Mouse (Mus musculus): ENCODE results near the gene Adarb2. TPM values are rescaled to one million over a fixed set of nuclear protein-coding genes. Genes with fewer than 3 reads are reported as not detected.

The Adarb2 gene
- polyA plus RNA-seq, 1 experiment: not detected

DNA sequence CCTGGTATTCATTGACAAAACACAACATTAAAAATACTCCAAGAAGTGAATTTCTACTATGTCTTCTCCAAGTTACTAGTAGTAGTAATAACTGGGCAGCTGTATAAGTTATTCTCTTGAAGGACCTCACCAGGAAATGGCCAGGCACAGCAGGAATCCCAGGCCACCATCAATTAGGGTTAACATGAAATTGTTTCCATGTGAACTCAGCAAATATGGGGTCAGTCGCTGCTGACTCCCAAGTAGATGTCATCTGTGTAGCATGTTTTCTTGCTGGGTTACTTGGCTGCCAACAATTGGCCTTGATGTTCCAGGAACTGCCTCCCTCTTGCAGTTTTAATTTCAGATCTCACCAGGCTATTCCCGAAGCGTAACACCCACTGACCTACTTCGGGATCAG lies 248.9 kb downstream of the Adarb2 start:
- Histone ChIP-seq H3K4me1 (ENCODE audit: control insufficient read depth, insufficient read depth, low read length) (no peaks in the 10 kb centered on the region), H3K27ac (ENCODE audit: control insufficient read depth, insufficient read depth, low read depth, low read length, poor library complexity) (no peak overlapping the region), H3K4me3 (replicated peaks; ENCODE audit: control insufficient read depth, low read depth, low read length) (no peak overlapping the region)
- no peak for TF ChIP-seq CTCF (IDR thresholded peaks at IDR 0.05; ENCODE audit: control insufficient read depth, insufficient read depth, low read length)
- no peak for TF ChIP-seq POLR2A (IDR thresholded peaks at IDR 0.05; ENCODE audit: borderline replicate concordance, control insufficient read depth, low read depth, low read length)
- WGBS: 78% methylated on average over 4 of the region's 4 CpGs

DNA sequence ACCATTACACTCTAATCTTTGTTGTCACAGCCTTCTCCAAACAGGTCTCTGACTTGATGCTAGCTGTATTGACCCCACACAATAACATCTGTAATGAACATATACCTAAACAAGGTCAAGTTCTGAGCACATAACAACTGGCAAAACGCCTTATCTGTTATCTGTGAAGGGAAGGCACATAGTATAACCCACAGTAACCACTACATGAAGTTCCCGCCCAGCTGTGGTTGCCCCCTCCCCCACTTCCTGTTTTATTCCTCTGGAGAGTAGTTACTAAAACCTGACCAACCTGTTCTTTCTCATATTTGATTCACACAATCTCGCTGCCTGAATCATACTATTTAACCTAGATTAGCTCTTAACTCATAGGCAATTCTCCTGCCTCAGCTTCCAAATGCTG lies 254.2 kb downstream of the Adarb2 start:
- Histone ChIP-seq H3K4me3 (replicated peaks; ENCODE audit: control insufficient read depth, low read depth, low read length) (no peak overlapping the region), H3K4me1 (ENCODE audit: control insufficient read depth, insufficient read depth, low read length) (no peaks in the 10 kb centered on the region), H3K27ac (ENCODE audit: control insufficient read depth, insufficient read depth, low read depth, low read length, poor library complexity) (no peak overlapping the region)
- no peak for TF ChIP-seq POLR2A (IDR thresholded peaks at IDR 0.05; ENCODE audit: borderline replicate concordance, control insufficient read depth, low read depth, low read length)
- no peak for TF ChIP-seq CTCF (IDR thresholded peaks at IDR 0.05; ENCODE audit: control insufficient read depth, insufficient read depth, low read length)
- WGBS: 0% methylated on average over 3 of the region's 3 CpGs

DNA sequence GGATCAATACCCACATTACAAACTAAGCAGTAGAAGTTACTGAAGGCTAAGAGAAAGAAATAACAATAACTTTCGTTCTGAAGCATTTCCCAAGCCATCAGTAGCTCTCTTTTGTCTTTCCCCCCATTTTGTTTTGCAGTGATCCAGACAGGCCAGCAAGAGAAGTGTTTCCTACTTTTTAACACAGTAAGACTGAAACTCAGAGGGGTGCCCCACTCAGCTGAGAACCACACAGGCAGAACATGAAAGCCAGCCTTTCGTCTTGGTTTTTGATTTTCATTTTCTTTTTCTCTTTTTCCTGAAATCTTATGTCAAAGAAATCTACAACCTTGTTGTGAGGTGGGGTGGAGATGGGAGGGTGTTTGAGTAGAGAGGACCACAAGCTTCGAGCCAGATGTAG lies 255.2 kb downstream of the Adarb2 start:
- Histone ChIP-seq H3K27ac (ENCODE audit: control insufficient read depth, insufficient read depth, low read depth, low read length, poor library complexity) (no peak overlapping the region), H3K4me1 (ENCODE audit: control insufficient read depth, insufficient read depth, low read length) (no peaks in the 10 kb centered on the region), H3K4me3 (replicated peaks; ENCODE audit: control insufficient read depth, low read depth, low read length) (no peak overlapping the region)
- TF ChIP-seq CTCF (IDR thresholded peaks at IDR 0.05; ENCODE audit: control insufficient read depth, insufficient read depth, low read length) (no peak), POLR2A (IDR thresholded peaks at IDR 0.05; ENCODE audit: borderline replicate concordance, control insufficient read depth, low read depth, low read length) (no peak)
- WGBS: 65% methylated on average over 3 of the region's 3 CpGs

DNA sequence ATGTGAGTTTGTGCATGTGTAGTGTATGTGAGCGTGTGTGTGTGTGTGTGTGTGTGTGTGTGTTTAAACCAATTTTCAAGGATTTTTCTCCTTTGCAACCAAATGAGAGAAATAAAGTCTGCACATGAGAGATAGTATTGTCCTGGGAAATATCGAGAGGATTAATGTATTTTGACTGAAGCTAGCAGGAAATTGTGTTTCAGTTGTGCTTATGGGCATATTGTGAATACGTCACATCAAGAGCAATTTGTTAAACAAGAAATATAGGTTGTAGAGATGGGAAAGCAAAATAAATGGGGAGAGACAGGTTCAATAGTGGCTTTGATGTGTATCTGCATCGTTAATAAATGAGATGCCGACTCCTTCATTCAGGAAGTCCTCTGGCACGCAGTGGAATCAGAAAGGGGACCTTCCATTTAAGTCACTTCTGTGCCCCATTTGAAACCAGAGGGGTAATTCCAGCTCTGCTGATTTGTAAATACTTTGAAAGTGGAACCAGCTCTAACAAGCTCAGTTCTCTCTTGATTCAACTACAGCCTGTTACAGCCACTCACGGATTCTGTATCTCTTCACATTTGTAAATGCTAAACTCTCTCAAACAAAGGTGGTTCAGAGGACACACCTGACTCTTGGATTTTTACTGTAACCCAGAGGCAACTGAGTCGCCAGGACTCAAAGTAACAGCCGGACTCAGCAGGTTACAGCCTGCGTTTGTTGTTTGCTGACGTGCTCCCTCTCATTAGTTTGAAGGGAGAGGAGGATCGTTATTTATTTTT lies 265.1 kb downstream of the Adarb2 start:
- no peak overlapping the region for H3K4me3 ChIP-seq (replicated peaks; ENCODE audit: control insufficient read depth, low read depth, low read length)
- no peaks in the 10 kb centered on the region for H3K4me1 ChIP-seq (ENCODE audit: control insufficient read depth, insufficient read depth, low read length)
- no peak for TF ChIP-seq POLR2A (IDR thresholded peaks at IDR 0.05; ENCODE audit: borderline replicate concordance, control insufficient read depth, low read depth, low read length)
- no peak for TF ChIP-seq CTCF (IDR thresholded peaks at IDR 0.05; ENCODE audit: control insufficient read depth, insufficient read depth, low read length)
- no peak overlapping the region for H3K27ac ChIP-seq (ENCODE audit: control insufficient read depth, insufficient read depth, low read depth, low read length, poor library complexity)
- 74% methylated on average over 12 of the region's 12 CpGs for WGBS

DNA sequence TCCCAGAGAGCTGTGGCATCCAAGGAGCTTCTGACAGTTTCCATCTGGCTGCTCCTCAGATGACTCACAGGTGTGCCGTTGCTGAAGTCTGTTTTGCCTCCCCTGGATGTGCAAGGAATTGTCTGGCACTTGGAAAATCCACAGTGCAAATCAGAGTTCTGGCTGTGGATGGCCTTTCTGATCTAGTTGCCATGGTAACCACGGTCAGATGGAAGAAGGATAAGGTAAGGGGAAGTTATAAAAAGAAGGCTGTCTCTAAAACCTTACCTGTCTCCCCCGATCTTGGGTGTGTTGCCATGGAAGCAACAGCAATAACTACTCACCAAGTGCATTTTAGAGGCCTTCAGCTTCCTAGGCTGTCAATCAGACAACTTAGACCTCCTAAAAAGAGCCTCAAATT lies 273.6 kb downstream of the Adarb2 start:
- H3K4me1 ChIP-seq (ENCODE audit: control insufficient read depth, insufficient read depth, low read length): no peaks in the 10 kb centered on the region
- TF ChIP-seq CTCF (IDR thresholded peaks at IDR 0.05; ENCODE audit: control insufficient read depth, insufficient read depth, low read length): no peak
- TF ChIP-seq POLR2A (IDR thresholded peaks at IDR 0.05; ENCODE audit: borderline replicate concordance, control insufficient read depth, low read depth, low read length): no peak
- no peak overlapping the region for H3K27ac ChIP-seq (ENCODE audit: control insufficient read depth, insufficient read depth, low read depth, low read length, poor library complexity)
- 54% methylated on average over 3 of the region's 3 CpGs for WGBS
- H3K4me3 ChIP-seq (replicated peaks; ENCODE audit: control insufficient read depth, low read depth, low read length): no peak overlapping the region

DNA sequence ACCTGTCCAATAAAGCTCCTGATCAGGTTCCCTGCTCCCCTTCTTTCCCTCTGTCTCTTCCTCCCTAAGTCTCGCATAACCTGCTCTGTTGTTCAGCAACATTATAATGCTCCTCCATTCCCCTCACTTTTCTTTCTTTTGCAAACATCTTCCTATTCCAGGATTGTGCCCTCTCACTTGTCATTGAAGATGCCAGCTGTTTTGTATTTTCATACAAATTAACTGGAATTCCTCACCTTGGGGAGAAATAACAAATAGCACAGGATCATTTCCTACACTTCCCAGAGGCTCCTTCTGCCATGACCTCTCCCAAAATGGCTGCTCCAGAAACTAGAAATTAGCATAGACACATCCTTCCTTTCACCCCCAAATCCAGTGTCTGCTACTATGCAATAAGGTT lies 276.1 kb downstream of the Adarb2 start:
- 79% methylated on average over 1 of the region's 1 CpGs for WGBS
- no peak overlapping the region for H3K4me3 ChIP-seq (replicated peaks; ENCODE audit: control insufficient read depth, low read depth, low read length)
- H3K27ac ChIP-seq (ENCODE audit: control insufficient read depth, insufficient read depth, low read depth, low read length, poor library complexity): no peak overlapping the region
- H3K4me1 ChIP-seq (ENCODE audit: control insufficient read depth, insufficient read depth, low read length): no peaks in the 10 kb centered on the region
- TF ChIP-seq CTCF (IDR thresholded peaks at IDR 0.05; ENCODE audit: control insufficient read depth, insufficient read depth, low read length) (no peak), POLR2A (IDR thresholded peaks at IDR 0.05; ENCODE audit: borderline replicate concordance, control insufficient read depth, low read depth, low read length) (no peak)

DNA sequence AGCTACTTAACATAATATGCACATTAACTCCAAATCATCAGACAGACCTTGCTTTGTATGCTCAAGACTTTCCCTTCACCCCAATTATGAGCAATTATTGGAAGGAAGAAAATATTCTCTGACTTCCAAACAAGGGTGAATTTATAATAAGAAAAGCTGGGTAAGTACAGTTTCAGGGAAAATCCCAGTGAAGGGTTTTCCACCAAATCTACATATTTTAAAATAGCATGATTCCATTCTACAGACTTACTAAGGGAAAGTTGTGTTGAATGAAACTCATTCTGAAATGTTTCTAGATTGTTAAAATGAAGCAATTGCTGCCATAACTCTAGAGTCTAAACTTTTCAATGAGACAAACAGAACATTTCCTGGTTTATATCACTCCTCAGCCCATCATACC lies 277.3 kb downstream of the Adarb2 start:
- no peak for TF ChIP-seq POLR2A (IDR thresholded peaks at IDR 0.05; ENCODE audit: borderline replicate concordance, control insufficient read depth, low read depth, low read length)
- TF ChIP-seq CTCF (IDR thresholded peaks at IDR 0.05; ENCODE audit: control insufficient read depth, insufficient read depth, low read length): no peak

DNA sequence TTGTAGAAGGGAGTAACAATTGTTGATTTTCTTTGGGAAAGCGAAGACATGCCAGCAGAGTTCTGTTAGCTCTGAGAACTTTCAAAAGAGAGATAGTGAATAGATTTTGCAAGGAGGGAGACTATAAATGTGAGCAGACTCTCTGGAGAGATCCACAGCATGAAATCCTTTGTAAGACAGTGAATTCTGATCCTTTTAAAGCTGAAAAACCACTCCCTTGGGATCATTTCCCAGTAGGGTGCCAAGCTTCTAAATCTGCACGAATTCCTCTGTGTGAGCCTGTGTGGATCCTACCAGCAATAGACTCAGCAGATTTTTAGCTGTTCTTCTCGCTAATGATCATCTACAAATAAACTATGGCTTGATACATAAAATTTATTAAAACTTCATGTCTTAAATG lies 278.7 kb downstream of the Adarb2 start:
- WGBS: 63% methylated on average over 3 of the region's 3 CpGs

More for the DNA sequence above, 277.3 kb downstream of the Adarb2 start:
- Histone ChIP-seq H3K27ac (ENCODE audit: control insufficient read depth, insufficient read depth, low read depth, low read length, poor library complexity) (no peak overlapping the region), H3K4me1 (ENCODE audit: control insufficient read depth, insufficient read depth, low read length) (no peaks in the 10 kb centered on the region), H3K4me3 (replicated peaks; ENCODE audit: control insufficient read depth, low read depth, low read length) (no peak overlapping the region)

More for the DNA sequence above, 278.7 kb downstream of the Adarb2 start:
- Histone ChIP-seq H3K27ac (ENCODE audit: control insufficient read depth, insufficient read depth, low read depth, low read length, poor library complexity) (no peak overlapping the region), H3K4me3 (replicated peaks; ENCODE audit: control insufficient read depth, low read depth, low read length) (no peak overlapping the region), H3K4me1 (ENCODE audit: control insufficient read depth, insufficient read depth, low read length) (no peaks in the 10 kb centered on the region)
- no peak for TF ChIP-seq POLR2A (IDR thresholded peaks at IDR 0.05; ENCODE audit: borderline replicate concordance, control insufficient read depth, low read depth, low read length)
- no peak for TF ChIP-seq CTCF (IDR thresholded peaks at IDR 0.05; ENCODE audit: control insufficient read depth, insufficient read depth, low read length)
